Mouse (Mus musculus): ENCODE results near the gene Rnf111. TPM values are rescaled to one million over a fixed set of nuclear protein-coding genes. Genes with fewer than 3 reads are reported as not detected.

Rnf111 gene
- total RNA-seq, 2 experiments from 2014 or later = 20.1 to 20.2 TPM

DNA sequence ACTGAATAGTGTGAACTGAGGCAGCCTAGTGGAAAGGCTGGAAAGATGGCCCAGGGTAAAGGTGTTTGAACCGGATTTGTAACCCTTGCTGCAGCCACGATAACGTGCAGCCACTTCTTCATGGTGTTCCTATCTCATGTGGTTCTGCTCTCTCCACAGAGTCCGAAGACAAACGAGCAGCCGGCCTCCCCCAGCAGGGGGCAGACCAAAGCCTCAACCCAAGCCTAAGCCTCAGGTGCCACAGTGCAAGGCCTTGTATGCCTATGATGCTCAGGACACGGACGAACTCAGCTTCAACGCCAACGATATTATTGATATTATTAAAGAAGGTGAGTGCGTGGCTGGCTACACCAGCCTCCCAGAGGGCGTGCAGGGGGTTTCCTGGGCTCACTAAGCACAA, 107.9 kb downstream of the Rnf111 start:
- DNase-seq = peak in 1 of 2 experiments; percentile 43

- peak; percentile 39 to 67 for DNase-seq
Measured at GRCm38 (mm10) chr9:70392563-70392907, 111.0 kb downstream of the Rnf111 start.

DNA sequence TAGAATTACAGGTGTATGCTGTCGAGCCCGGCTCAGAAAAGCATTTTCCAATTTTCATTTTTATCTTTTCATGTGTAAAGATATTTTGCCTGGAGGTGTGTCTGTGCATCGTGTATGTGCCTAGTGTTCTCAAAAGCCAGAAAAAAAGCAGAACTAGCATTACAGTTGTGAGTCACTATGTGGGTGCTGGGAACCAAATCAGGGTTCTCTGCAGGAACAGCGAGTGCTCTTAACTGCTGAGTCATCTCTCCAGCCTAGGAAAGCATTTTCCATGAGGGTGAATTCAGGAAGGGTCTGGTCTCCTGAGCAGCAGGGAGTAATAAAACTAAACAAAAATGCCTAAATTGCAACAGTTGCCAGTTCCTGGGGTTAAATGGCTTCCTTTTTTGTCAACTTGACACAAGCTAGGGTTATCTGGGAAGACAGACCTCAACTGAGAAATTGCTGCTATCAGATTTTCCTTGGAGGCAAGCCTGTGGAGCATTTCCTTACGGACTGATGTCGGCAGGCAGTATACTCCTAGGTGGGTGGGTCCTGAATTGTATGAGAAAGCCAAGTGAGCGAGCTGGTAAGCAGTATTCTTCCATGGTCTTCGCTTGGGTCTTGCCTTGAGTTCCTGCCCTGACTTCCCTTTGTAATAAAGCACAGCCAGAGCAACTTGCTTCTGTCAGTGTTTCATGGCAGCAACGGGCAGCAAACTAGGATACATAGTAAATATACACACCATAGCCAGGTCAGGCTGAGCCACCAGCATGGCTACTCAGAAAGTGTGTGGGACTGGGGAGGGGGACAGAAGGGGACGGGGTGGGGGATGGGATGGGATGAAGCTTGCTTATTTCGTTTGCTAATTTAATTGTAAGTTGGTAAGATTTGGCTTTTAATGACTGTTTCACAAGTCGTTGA, 111.6 kb downstream of the Rnf111 start:
- no peak for DNase-seq

GRCm38 (mm10) chr9:70391042-70391441, 112.5 kb downstream of the Rnf111 start:
- no peak for DNase-seq

DNA sequence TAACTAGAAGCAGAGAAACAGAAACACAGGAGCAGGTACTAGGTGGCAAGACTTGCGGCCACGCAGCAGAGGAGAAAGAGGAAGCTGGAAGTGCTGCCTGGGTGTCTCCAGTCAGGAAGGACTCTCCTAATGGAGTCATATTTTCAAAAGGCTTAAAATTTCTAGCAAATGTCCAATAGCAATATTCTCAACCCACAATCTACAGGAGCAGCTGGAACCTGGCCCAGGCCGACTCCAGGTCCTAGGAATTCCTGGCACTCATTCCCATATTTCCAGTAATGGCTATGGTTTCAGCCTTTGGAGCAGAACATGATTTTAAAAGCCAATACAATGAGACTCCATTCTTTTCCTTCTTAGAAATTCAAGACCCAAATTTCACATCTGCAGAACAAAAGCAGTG, 114.0 kb downstream of the Rnf111 start:
- no peak for DNase-seq

DNA sequence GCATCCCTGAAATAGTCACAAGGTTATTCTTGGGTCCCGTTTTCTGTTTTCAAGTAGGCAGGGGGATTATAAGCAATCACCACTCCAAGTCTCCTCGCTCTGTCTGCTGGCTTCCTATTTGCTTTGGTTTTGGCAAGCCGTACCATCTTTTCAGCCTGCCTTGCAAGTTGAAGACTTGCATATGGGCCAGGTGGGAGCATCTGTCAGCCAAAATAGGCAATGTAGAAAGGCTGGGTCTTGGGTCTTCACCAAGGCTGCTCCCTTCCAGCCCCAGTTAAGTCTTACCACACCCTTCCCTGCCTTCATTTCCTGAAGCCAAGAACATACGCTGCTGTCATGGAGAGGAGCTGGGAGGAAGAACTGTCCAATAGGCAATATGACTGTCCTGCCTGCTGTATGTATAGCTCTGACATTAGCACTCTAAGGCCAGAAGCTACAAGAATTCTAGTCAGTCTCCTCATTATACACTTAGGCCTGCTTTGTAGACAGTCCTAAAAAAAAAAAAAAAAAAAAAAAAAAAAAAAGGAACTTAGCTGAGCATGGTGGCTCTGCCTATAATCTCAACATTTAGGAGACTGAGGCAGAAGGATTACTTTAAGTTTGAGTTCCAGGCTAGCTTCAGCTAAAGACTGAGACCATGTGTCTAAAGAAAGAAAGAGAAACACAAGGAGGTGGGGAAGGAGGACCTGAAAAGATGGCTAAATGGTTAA, 116.0 kb downstream of the Rnf111 start:
- peak; percentile 19 to 37 for DNase-seq

GRCm38 (mm10) chr9:70384958-70385728, 118.4 kb downstream of the Rnf111 start:
- DNase-seq = no peak

DNA sequence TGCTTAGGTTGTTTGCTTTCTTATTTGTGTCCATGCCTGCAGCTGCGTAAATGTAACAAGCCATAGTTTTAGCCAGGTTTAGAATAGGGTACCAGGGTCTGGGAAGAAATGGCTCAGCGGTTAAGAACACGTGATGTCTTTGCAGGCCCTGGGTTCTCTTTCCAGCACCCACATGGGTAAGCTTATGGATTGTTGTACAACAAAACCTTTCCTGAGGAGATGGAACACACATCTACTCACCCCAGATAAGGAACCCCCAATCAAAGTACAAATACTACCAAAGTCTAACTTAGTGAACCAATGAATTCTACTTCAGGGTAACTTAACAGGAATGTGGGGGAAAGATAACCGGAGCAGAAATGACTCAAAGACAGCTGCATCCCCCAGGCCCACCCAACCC, 119.0 kb downstream of the Rnf111 start:
- DNase-seq = no peak

- no peak for DNase-seq
Measured at GRCm38 (mm10) chr9:70383750-70384149, 119.8 kb downstream of the Rnf111 start.

- peak in 1 of 2 experiments; percentile 22 for DNase-seq
Measured at GRCm38 (mm10) chr9:70382091-70382490, 121.4 kb downstream of the Rnf111 start.

DNA sequence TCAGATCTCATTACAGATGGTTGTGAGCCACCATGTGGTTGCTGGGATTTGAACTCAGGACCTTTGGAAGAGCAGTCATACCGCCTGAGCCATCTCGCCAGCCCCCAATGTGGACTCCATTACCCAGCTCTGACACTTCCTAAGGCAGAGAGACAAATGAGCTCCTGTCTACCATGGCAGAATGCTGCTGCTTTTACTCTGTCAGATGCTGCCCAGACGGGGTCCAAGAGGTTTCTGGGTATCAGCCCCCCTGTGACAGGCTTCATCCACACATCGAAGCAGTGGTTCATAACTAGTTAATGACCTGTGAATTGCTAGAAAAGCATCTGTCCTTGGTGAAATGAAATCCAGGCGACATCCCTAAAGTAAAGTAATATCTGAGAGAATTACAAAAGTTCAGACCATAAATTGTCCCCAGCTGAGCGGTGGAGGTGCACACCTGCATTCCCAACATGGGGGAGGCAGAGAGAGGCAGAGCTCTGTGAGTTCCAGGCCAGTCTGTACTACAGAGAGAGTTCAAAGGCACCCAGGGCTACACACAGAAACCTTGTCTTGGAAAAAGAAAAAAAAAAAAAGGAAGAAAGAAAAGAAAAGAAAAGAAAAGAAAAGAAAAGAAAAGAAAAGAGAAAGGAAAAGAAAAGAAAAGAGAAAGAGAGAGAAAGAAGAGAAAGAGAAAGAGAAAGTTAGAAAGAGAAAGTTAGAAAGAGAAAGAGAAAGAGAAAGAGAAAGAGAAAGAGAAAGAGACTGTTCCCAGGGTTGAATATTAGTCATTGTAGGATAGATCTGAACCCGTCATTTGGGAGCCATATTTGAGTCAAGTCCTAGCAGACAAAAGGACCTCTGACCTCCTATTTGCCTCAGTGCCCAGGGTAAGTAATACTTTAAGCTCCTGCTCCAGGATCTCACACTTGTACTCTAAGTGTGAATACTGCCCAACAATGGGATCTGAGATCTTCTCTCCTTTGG, 123.7 kb downstream of the Rnf111 start:
- no peak for DNase-seq

Small RNAs within 50 kb of the gene (microRNA-seq; reads per million reads assigned to microRNA genes)
- gene Mir5626 = 0 reads per million in 2 experiments

Other genes starting within 250 kb of the Rnf111 start
- gene Ccnb2, start 82.2 kb downstream of the Rnf111 start, total RNA-seq (2021) = under 1 TPM; 0.54 to 0.67 TPM
- 10 to 100 TPM; 19.4 to 20.9 TPM for gene Sltm, start 39.0 kb upstream of the Rnf111 start, total RNA-seq (2021)
- under 1 TPM; 0.32 to 0.41 TPM for gene Gm10642, start 152.5 kb upstream of the Rnf111 start, total RNA-seq (2021)
- 10 to 100 TPM; 35.7 to 37.9 TPM for gene Mindy2, start 153.4 kb upstream of the Rnf111 start, total RNA-seq (2021)
- gene Adam10, start 175.3 kb upstream of the Rnf111 start, total RNA-seq (2021) = 10 to 100 TPM; 37.7 to 38.3 TPM

All from heart, adult 18-20 months (tissue).